Mouse (Mus musculus): Measurements from ENCODE around the gene Olfr420.

DNA sequence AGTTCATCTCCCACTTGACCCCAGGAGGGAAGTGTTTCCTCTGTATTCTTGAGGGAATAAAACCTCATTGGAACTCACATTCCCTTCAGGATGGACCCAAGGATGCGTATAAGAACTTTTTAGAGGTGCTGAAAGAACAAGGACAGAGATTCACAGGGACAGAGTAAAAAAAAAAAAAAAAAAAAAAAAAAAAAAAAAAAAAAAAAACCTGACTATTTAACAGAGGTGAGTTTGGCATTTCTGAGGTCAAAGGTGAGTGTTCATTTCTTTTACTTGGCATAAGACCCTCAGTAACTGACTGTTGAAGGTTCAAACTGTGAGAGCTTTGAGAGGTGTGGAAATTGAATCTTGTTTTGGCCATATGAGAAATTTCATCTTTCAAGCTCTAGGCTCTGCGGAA lies 6.1 kb upstream of the Olfr420 start:
- TF ChIP-seq CTCF (IDR thresholded peaks at IDR 0.05) (no peak), EP300 (IDR thresholded peaks at IDR 0.05; ENCODE audit: insufficient read depth, low read depth, low read length) (no peak), POLR2A (IDR thresholded peaks at IDR 0.05; ENCODE audit: insufficient read depth, low read depth, low read length) (no peak)
